10 mouse cellular contexts compared by ENCODE assay signal in genomic region chr6:42309816-42310378, GRCm38 (mm10). TPM values are rescaled to one million over a fixed set of nuclear protein-coding genes. Genes with fewer than 3 reads are reported as not detected.
DNase-seq lines count a peak whose midpoint lies in the region; ATAC-seq lines count a peak whose summit lies in the region.
"Had no signal": no experiment of that assay in that cellular context is flagged by ENCODE, and none has a peak within 500 bp of the region (broad histone marks: within the 10 kb centered on the region; RNA-seq: fewer than 3 reads in every experiment).

No protein-coding gene starts in this region.

- H3K36me3 ChIP-seq in heart, embryonic 11.5 days (ENCODE audit: control insufficient read depth, insufficient read depth, low read length): no peaks in the 10 kb centered on the region
- peaks cover 89% of the 10 kb centered on the region for H3K36me3 ChIP-seq in midbrain, embryonic 13.5 days
- H3K36me3 ChIP-seq in midbrain, embryonic 10.5 days: peaks cover 99% of the 10 kb centered on the region

- H3K4me1 ChIP-seq in heart, embryonic 11.5 days (ENCODE audit: control insufficient read depth, insufficient read depth, low read length): no peaks in the 10 kb centered on the region
- H3K4me1 ChIP-seq in midbrain, embryonic 13.5 days (replicated peaks): no peaks in the 10 kb centered on the region
- no peaks in the 10 kb centered on the region for H3K4me1 ChIP-seq in midbrain, embryonic 10.5 days

- ATAC-seq in heart, embryonic 11.5 days (replicated peaks; ENCODE audit: insufficient number of reproducible peaks, low FRiP score, low TSS enrichment): no peak
- ATAC-seq in midbrain, embryonic 13.5 days: 0 out of 2 replicates have a peak, but pooled peaks have one; percentile 41

- H3K9ac ChIP-seq in heart, embryonic 11.5 days (ENCODE audit: low read depth, low read length): no peak overlapping the region
- H3K9ac ChIP-seq in midbrain, embryonic 13.5 days (replicated peaks): no peak overlapping the region

- WGBS in heart, embryonic 11.5 days (ENCODE audit: insufficient replicate concordance): 42% methylated on average over 8 of the region's 8 CpGs
- WGBS in midbrain, embryonic 13.5 days: 50% methylated on average over 8 of the region's 8 CpGs
- 46% methylated on average over 8 of the region's 8 CpGs for WGBS in midbrain, embryonic 10.5 days

- no peak overlapping the region for H3K27ac ChIP-seq in heart, embryonic 11.5 days (ENCODE audit: low read depth, low read length)
- H3K27ac ChIP-seq in midbrain, embryonic 13.5 days: no peak overlapping the region
- H3K27ac ChIP-seq in midbrain, embryonic 10.5 days (replicated peaks): no peak overlapping the region
- H3K27ac ChIP-seq: macrophage had no signal

- intact Hi-C loops in heart, postnatal 10 days (cut with DNase I): no loop called here

- DNase-seq in heart, postnatal 10 days: peak; percentile 17 to 22
- no peak for DNase-seq in midbrain, embryonic 10.5 days (ENCODE audit: low spot score)
- peak; percentile 49 to 55 for DNase-seq in cerebellum, postnatal 36 days
- peak; percentile 17 to 27 for DNase-seq in kidney, postnatal 4 days
- no peak for DNase-seq in urinary bladder, postnatal 36 days (ENCODE audit: low spot score in 2 of 2)
- DNase-seq: heart, postnatal 36 days had no signal

- H3K4me3 ChIP-seq in heart, embryonic 11.5 days (ENCODE audit: low read depth, low read length): no peak overlapping the region
- H3K4me3 ChIP-seq in midbrain, embryonic 13.5 days (replicated peaks): no peak overlapping the region
- H3K4me3 ChIP-seq in midbrain, embryonic 10.5 days: no peak overlapping the region

- no peaks in the 10 kb centered on the region for H3K9me3 ChIP-seq in heart, embryonic 11.5 days (replicated peaks; ENCODE audit: control insufficient read depth, low read length)
- H3K9me3 ChIP-seq in midbrain, embryonic 13.5 days: no peaks in the 10 kb centered on the region
- no peaks in the 10 kb centered on the region for H3K9me3 ChIP-seq in midbrain, embryonic 10.5 days (replicated peaks)

- H3K4me2 ChIP-seq in heart, embryonic 11.5 days: no peak overlapping the region
- no peak overlapping the region for H3K4me2 ChIP-seq in midbrain, embryonic 13.5 days (replicated peaks)

- no peaks in the 10 kb centered on the region for H3K27me3 ChIP-seq in heart, embryonic 11.5 days (ENCODE audit: control insufficient read depth, insufficient read depth, low read length)
- H3K27me3 ChIP-seq in midbrain, embryonic 13.5 days: no peaks in the 10 kb centered on the region
- no peaks in the 10 kb centered on the region for H3K27me3 ChIP-seq in midbrain, embryonic 10.5 days (ENCODE audit: low read depth, poor library complexity, severe bottlenecking)

RNA-seq across cellular contexts. Expression of gene Fam131b, which starts 14.5 kb away (rescaled TPM):
- total RNA-seq in heart, postnatal 10 days (2021): 1 to 10 TPM; 1.2 to 1.6 TPM
- 0.23 and 0.25 TPM in 2 replicates for polyA plus RNA-seq in heart, embryonic 11.5 days (2014; fragmentation: Nextera tagmentation; extraction: Ambion mirVana)
- polyA plus RNA-seq in midbrain, embryonic 13.5 days (2015; fragmentation: Nextera tagmentation; extraction: Ambion mirVana): 5.4 and 5.7 TPM in 2 replicates
- polyA plus RNA-seq in midbrain, embryonic 10.5 days (2016; fragmentation: Nextera tagmentation; extraction: Ambion mirVana): 2.2 and 2.4 TPM in 2 replicates
- polyA plus RNA-seq: macrophage had no signal

RNA-seq across cellular contexts. Expression of gene Clcn1, which starts 23.4 kb away (rescaled TPM):
- total RNA-seq in heart, postnatal 10 days (2021): 1 to 10 TPM; 1.3 to 1.9 TPM
- 0.55 and 0.82 TPM in 2 replicates for polyA plus RNA-seq in heart, embryonic 11.5 days (2014; fragmentation: Nextera tagmentation; extraction: Ambion mirVana)
- polyA plus RNA-seq in midbrain, embryonic 13.5 days (2015; fragmentation: Nextera tagmentation; extraction: Ambion mirVana): 1.9 TPM in 2 replicates
- 1.2 and 1.7 TPM in 2 replicates for polyA plus RNA-seq in midbrain, embryonic 10.5 days (2016; fragmentation: Nextera tagmentation; extraction: Ambion mirVana)

RNA-seq across cellular contexts. Expression of gene Zyx, which starts 39.5 kb away (rescaled TPM):
- 100 to 1,000 TPM; 104 to 121 TPM for total RNA-seq in heart, postnatal 10 days (2021)
- polyA plus RNA-seq in heart, embryonic 11.5 days (2014; fragmentation: Nextera tagmentation; extraction: Ambion mirVana): 159 and 177 TPM in 2 replicates
- polyA plus RNA-seq in midbrain, embryonic 13.5 days (2015; fragmentation: Nextera tagmentation; extraction: Ambion mirVana): 43.2 and 46.2 TPM in 2 replicates
- polyA plus RNA-seq in midbrain, embryonic 10.5 days (2016; fragmentation: Nextera tagmentation; extraction: Ambion mirVana): 84.5 and 88.1 TPM in 2 replicates

RNA-seq across cellular contexts. Expression of gene Casp2, which starts 45.1 kb away (rescaled TPM):
- 10 to 100 TPM; 19.6 to 31.8 TPM for total RNA-seq in heart, postnatal 10 days (2021)
- polyA plus RNA-seq in heart, embryonic 11.5 days (2014; fragmentation: Nextera tagmentation; extraction: Ambion mirVana): 34.4 and 34.7 TPM in 2 replicates
- polyA plus RNA-seq in midbrain, embryonic 13.5 days (2015; fragmentation: Nextera tagmentation; extraction: Ambion mirVana): 57.3 and 57.6 TPM in 2 replicates
- 75.4 and 81.1 TPM in 2 replicates for polyA plus RNA-seq in midbrain, embryonic 10.5 days (2016; fragmentation: Nextera tagmentation; extraction: Ambion mirVana)

RNA-seq across cellular contexts. Expression of gene Tmem139, which starts 48.1 kb away (rescaled TPM):
- total RNA-seq in heart, postnatal 10 days (2021): not detected
- 0.51 TPM in 1 of 2 replicates, not detected in the other for polyA plus RNA-seq in heart, embryonic 11.5 days (2014; fragmentation: Nextera tagmentation; extraction: Ambion mirVana)
- 0.18 TPM in 1 of 2 replicates, not detected in the other for polyA plus RNA-seq in midbrain, embryonic 13.5 days (2015; fragmentation: Nextera tagmentation; extraction: Ambion mirVana)
- 0.33 and 0.42 TPM in 2 replicates for polyA plus RNA-seq in midbrain, embryonic 10.5 days (2016; fragmentation: Nextera tagmentation; extraction: Ambion mirVana)
- total RNA-seq: left cerebral cortex, adult 18-20 months had no signal
- polyA plus RNA-seq: macrophage had no signal

Comparison
In these comparisons a context has a peak if more than half of its experiments do, and no peak if none do; other contexts are left out.
1. DNase-seq: peak in heart, postnatal 10 days (2 of 2), cerebellum, postnatal 36 days (2 of 2) and kidney, postnatal 4 days (2 of 2); none in midbrain, embryonic 10.5 days (single experiment) and urinary bladder, postnatal 36 days (0 of 2).